Comparison of ENCODE assay signal across 8 mouse cellular contexts in the genomic region with DNA sequence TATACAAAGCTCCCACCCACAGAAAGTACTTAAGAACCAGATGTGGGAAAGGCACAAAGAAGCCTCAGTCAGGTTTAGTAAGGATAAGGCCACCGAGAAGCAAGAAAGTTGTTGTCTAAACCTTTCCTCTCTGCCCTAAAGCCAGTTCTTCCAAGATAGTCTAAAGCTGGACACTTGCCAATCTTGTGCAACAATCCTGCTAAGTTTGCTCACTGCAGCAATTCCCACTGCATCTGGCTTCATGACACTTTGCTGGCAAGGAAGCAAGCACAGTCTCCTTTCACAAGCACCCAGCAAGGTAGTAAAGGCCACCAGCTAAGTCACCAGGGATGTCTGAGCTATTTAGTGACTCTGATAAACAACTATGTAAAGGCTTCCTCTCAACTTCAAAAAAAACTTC.
DNase-seq lines count a peak whose midpoint lies in the region; ATAC-seq and TF ChIP-seq lines count a peak whose summit lies in the region.

No protein-coding gene starts in this region.

- DNase-seq in kidney, adult 2 months, result peak; percentile 49
- peak; percentile 81 for DNase-seq in adrenal gland, adult 2 months
- DNase-seq in heart, adult 8-10 months (ENCODE audit: low spot score), result peak; percentile 26
- DNase-seq in frontal cortex, postnatal 10 days (ENCODE audit: low spot score in 2 of 2), result no peak
- DNase-seq in cerebellum, adult 9-10 months, result no peak
- no peak for DNase-seq in layer of hippocampus, postnatal 25 days (ENCODE audit: extremely low spot score in 1 of 2, low spot score in 1 of 2)

- no peak overlapping the region for H3K27ac ChIP-seq in kidney, adult 2 months (ENCODE audit: insufficient read depth, low read depth, low read length)
- H3K27ac ChIP-seq in kidney, embryonic 16.5 days (ENCODE audit: low read length), result no peak overlapping the region
- no peak overlapping the region for H3K27ac ChIP-seq in lung, embryonic 16.5 days (ENCODE audit: low read length)

- no peak for TF ChIP-seq POLR2A in kidney, adult 2 months (IDR thresholded peaks at IDR 0.05; ENCODE audit: low read depth, low read length)

- no peak for TF ChIP-seq CTCF in kidney, adult 2 months (conservative IDR thresholded peaks at IDR 0.05; ENCODE audit: insufficient read depth, insufficient read length, low read depth, low read length)

- H3K4me2 ChIP-seq in kidney, embryonic 16.5 days (replicated peaks; ENCODE audit: low read depth, low read length), result no peak overlapping the region
- no peak overlapping the region for H3K4me2 ChIP-seq in lung, embryonic 16.5 days (ENCODE audit: low read depth, low read length)

- no peak overlapping the region for H3K9ac ChIP-seq in kidney, embryonic 16.5 days (replicated peaks; ENCODE audit: low read length)
- H3K9ac ChIP-seq in lung, embryonic 16.5 days (ENCODE audit: low read length), result no peak overlapping the region

- H3K4me3 ChIP-seq in kidney, adult 2 months (ENCODE audit: insufficient read depth, low read depth, low read length), result no peak overlapping the region
- no peak overlapping the region for H3K4me3 ChIP-seq in kidney, embryonic 16.5 days (ENCODE audit: low read length)
- H3K4me3 ChIP-seq in lung, embryonic 16.5 days (ENCODE audit: low read length), result no peak overlapping the region

- WGBS in kidney, adult 2 months, result 28% methylated on average over 1 of the region's 1 CpGs
- 56% methylated on average over 1 of the region's 1 CpGs for WGBS in kidney, embryonic 16.5 days
- WGBS in lung, embryonic 16.5 days, result 7% methylated on average over 1 of the region's 1 CpGs

- ATAC-seq in kidney, embryonic 16.5 days (ENCODE audit: low FRiP score, low TSS enrichment), result no peak
- peak; percentile 77 for ATAC-seq in lung, embryonic 16.5 days (ENCODE audit: low read depth)

- no peaks in the 10 kb centered on the region for H3K9me3 ChIP-seq in kidney, embryonic 16.5 days (ENCODE audit: low read length)
- H3K9me3 ChIP-seq in lung, embryonic 16.5 days (ENCODE audit: control insufficient read depth, low read length), result no peaks in the 10 kb centered on the region

- no peaks in the 10 kb centered on the region for H3K36me3 ChIP-seq in kidney, adult 2 months (ENCODE audit: control insufficient read depth, insufficient read depth, low read length)
- no peaks in the 10 kb centered on the region for H3K36me3 ChIP-seq in kidney, embryonic 16.5 days (ENCODE audit: insufficient read depth, low read length)
- H3K36me3 ChIP-seq in lung, embryonic 16.5 days (ENCODE audit: control insufficient read depth, insufficient read depth, low read length), result no peaks in the 10 kb centered on the region

- no peaks in the 10 kb centered on the region for H3K4me1 ChIP-seq in kidney, adult 2 months (ENCODE audit: control insufficient read depth, insufficient read depth, low read length)
- peaks cover 21% of the 10 kb centered on the region for H3K4me1 ChIP-seq in kidney, embryonic 16.5 days (ENCODE audit: insufficient read depth, low read length)
- H3K4me1 ChIP-seq in lung, embryonic 16.5 days (replicated peaks; ENCODE audit: control insufficient read depth, insufficient read depth, low read length), result peaks cover 7% of the 10 kb centered on the region

- no peaks in the 10 kb centered on the region for H3K27me3 ChIP-seq in kidney, adult 2 months (replicated peaks; ENCODE audit: control insufficient read depth, insufficient read depth, low read length)
- H3K27me3 ChIP-seq in kidney, embryonic 16.5 days (ENCODE audit: insufficient read depth, low read length), result no peaks in the 10 kb centered on the region
- H3K27me3 ChIP-seq in lung, embryonic 16.5 days (ENCODE audit: control insufficient read depth, insufficient read depth, low read depth, low read length), result no peaks in the 10 kb centered on the region

Comparison
In these comparisons a context has a peak if more than half of its experiments do, and no peak if none do; other contexts are left out.
1. DNase-seq: peak in kidney, adult 2 months (single experiment), adrenal gland, adult 2 months (single experiment) and heart, adult 8-10 months (single experiment); none in frontal cortex, postnatal 10 days (0 of 2), cerebellum, adult 9-10 months (single experiment) and layer of hippocampus, postnatal 25 days (0 of 2).